Mouse (Mus musculus) spleen, adult 18-20 months (tissue): Measurements from ENCODE around the gene P2ry13.

ENCODE experiments used
- DNase-seq, 2 experiments: peaks; one replicate each; pipeline ENCODE4 v3.0.0; 2022; ENCODE audit warnings: mixed read lengths in 2 of 2

The P2ry13 gene

DNA sequence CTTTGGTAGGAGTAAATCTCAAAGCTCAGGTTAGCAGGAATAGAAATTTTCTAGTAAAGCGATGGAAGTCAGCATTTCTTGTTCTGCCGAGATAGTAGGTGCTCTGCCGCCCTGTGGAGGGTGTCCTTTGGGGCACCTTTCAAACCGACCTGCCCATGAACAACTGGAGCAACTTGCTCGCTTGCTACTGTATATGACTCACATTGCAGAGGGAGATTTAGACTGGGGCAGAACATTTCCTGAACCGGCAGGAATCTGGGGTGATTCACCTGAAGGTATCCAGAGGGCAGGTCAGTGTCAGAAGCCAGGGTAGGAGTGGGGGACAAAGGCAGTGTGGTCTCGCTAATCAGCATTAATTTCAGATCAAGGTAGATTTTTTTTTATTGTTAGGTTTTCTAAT lies 15.7 kb downstream of the P2ry13 start, which contains the start of gene Gpr87:
TSS of gene Gpr87 (minus strand) at position 167 of the 400 bp plus-strand sequence.
- DNase-seq = no peak

DNA sequence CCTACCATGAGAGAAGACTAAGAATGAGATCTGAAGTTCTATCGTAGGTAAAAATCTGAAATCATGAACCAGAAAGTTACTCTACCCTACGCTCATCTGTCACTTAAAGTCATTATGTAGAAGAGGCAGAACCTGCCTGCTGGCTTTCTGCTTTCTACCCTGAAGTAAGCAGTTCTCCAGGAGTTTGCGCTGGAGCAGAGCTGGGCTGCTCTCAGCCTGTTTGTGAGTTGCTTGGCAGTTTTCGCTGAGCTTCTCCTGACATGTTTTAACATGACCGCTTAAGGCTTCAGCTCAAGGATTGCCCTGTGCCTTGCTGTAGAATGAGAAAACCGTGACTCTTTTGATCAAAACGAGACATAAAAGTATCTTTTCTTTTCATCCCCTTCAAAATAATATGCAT lies 16.6 kb downstream of the P2ry13 start:
- DNase-seq = no peak

- no peak for DNase-seq
These were observed 19.0 kb downstream of the P2ry13 start for GRCm38 (mm10) chr3:59191674-59192073.

- DNase-seq = no peak
These were observed 23.3 kb downstream of the P2ry13 start for GRCm38 (mm10) chr3:59187336-59187735.

GRCm38 (mm10) chr3:59185662-59186061 lies 25.0 kb downstream of the P2ry13 start:
- DNase-seq = no peak

GRCm38 (mm10) chr3:59182129-59182528 lies 28.6 kb downstream of the P2ry13 start:
- no peak for DNase-seq

DNA sequence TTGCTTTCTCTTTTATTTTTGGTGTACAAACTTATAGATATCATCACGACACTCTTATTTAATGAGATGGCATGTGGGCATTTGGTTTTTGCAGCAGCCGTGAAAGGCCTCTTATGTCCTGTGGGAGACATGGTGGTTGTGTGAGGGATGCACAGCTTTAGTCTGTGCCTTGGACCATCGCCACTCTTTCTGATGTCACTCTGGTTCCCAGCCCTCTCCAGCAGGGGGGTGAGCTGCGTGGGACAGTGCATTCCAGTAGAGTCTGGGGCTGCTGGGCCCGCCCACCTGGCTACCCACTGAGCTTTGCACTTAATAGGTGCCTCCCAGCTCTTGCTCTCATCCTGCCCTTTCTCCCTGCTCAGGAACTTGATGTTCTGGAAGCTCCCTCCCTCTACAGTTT lies 29.5 kb downstream of the P2ry13 start:
- no peak for DNase-seq

GRCm38 (mm10) chr3:59176871-59177270 lies 33.8 kb downstream of the P2ry13 start:
- DNase-seq = no peak

- peak; percentile 17 to 51 for DNase-seq
These were observed 35.4 kb downstream of the P2ry13 start for GRCm38 (mm10) chr3:59175234-59175633.

DNA sequence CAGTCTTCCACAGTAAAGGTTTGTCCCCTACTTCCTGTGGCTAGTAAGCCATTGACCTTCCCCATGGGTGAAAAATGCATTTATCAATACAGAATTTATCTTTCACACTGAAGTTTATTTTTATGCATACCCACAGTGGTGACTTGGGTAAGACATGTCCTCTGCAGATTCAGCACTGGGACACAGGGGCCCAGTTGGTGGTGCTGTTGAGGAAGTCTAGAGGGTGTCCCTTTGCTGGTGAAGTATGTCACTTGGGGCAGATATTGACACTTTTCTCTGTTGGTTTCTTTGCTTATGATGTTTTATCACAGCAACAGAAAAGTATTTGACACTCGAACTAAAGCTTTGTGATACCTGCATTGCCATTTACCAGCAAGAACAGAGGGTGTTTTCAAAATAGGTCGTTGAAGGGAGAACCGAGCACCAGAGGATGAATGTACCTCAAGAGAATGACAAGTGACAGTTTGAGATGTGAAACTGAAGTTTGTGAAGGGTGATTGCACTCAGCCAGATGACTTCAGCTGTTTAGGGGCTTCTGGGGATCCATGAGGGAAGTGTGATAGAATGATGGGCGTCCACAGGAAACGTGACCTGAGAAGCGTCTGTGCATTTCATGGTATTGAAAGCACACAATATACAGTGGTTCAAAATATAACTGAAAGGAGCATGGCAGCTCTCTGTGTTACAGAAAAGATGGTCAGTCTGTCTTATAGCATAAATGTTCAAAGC lies 36.1 kb downstream of the P2ry13 start:
- DNase-seq = peak in 1 of 2 experiments; percentile 35

GRCm38 (mm10) chr3:59169921-59170627 lies 40.6 kb downstream of the P2ry13 start:
- DNase-seq = no peak

DNA sequence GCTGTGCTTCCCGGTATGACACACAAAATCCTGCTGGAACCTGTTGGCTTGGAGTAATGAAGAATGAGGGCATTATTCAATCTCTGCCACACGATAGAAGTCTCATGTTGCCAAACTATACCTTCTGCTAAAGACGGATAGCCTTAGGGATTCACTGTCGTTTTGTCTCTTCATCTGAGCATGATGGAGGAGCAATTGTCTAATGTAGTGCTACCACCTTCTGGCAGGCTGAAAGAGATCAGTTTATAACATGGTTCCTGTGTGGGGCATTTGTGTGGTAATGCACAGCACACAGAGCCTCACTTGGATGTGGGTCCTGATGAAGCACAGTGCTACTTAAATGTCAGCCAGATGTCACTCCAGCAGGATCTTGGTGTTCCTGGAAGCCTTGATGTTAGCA lies 41.5 kb downstream of the P2ry13 start:
- no peak for DNase-seq

DNA sequence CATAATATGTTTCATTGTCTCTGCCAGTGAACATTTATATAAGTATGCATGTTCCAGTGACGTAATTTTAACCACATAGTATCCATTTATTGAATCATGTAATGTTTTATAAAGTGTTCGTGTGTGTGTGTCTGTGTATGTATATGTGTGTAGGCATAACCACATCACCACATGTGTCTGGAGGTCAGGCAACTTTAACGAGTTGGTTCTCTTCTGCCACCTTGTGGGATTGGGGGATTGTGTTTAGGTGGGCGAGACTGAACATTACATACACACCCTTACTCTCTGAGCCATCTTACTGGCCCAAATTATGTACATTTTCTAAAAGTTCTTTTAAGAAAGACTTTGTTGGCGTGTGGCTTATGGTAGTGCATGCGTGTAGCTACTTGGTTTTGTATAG lies 42.2 kb downstream of the P2ry13 start:
- no peak for DNase-seq

GRCm38 (mm10) chr3:59167417-59168054 lies 43.1 kb downstream of the P2ry13 start:
- no peak for DNase-seq

GRCm38 (mm10) chr3:59160465-59160864 lies 50.2 kb downstream of the P2ry13 start:
- no peak for DNase-seq
